Mouse (Mus musculus): ENCODE data around the gene Slc4a1ap.

DNA sequence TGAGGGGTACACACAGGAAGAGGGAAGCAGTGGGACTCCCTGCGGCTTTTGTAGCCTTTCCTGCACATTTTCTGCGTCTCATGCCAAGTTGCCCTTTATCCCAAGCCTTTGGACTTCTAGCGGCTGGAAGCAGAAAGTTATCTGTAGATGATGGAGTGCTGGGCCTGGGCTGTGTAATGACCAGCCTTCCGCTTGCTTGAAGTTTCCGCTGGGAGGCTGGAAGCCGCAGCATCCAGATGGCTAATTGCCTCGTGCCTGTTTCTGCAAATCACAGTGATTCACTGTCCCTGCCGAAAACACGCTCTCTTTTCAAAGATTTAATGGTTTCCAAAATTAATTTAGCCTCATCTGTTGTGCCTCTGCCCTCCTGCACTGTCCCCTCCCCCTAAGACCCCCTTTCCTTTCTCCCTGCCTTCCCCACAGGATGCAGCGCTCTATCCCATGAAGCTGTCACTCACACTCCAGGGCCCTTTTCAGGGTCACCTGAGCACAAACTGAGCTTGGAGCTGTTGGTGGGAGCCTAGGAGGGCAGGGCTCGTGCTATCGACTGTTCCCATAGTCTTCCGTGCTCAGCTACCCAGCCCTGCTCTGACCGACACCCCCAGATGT lies 63.0 kb downstream of the Slc4a1ap start:
- TF ChIP-seq MAX (IDR thresholded peaks at IDR 0.05) (no peak), CTCF (IDR thresholded peaks at IDR 0.05; ENCODE audit: control insufficient read depth, insufficient read depth, insufficient read length) (no peak), USF1 (IDR thresholded peaks at IDR 0.05; ENCODE audit: low read depth) (no peak), CEBPB (IDR thresholded peaks at IDR 0.05; ENCODE audit: low read depth) (no peak)
